Mouse (Mus musculus) liver, postnatal 0 days (tissue): ENCODE data around the gene Mef2c. TPM values are rescaled to one million over a fixed set of nuclear protein-coding genes. Genes with fewer than 3 reads are reported as not detected.

Experiments
- ATAC-seq: fragments of 200-750 bp; cut with Nextera tagmentation; 2 replicates; pipeline ENCODE4 v1.8.0; 2017; ENCODE audit warnings: mild to moderate bottlenecking, moderate library complexity
- DNase-seq: peaks from one replicate; pipeline ENCODE4 v3.0.0-alpha.2; 2016
- H3K27ac ChIP-seq: fragments of 300-500 bp; sonication (generic); 2 replicates; pipeline ENCODE4 v1.5.1; 2014; ENCODE audit warnings: antibody characterized with exemption, moderate library complexity, mild to moderate bottlenecking, low read depth
- H3K27me3 ChIP-seq: fragments of 300-500 bp; sonication (generic); 2 replicates; pipeline ENCODE4 v1.6.1; 2014; ENCODE audit warnings: low read length, control low read depth, mixed read lengths; ENCODE audit not compliant: insufficient read depth
- H3K36me3 ChIP-seq: fragments of 300-500 bp; sonication (generic); replicated peaks from 2 replicates; pipeline ENCODE4 v1.6.1; 2014; ENCODE audit warnings: mild to moderate bottlenecking, control low read depth, low read length, moderate library complexity, mixed read lengths; ENCODE audit not compliant: insufficient read depth
- H3K4me1 ChIP-seq: fragments of 300-500 bp; sonication (generic); 2 replicates; pipeline ENCODE4 v1.6.1; 2014; ENCODE audit warnings: antibody characterized with exemption, mild to moderate bottlenecking, control low read depth; ENCODE audit not compliant: insufficient read depth
- H3K4me2 ChIP-seq: fragments of 300-500 bp; sonication (generic); 2 replicates; pipeline ENCODE4 v1.6.1; 2014; ENCODE audit warnings: low read depth, mild to moderate bottlenecking, low read length, moderate library complexity, mixed read lengths
- H3K4me3 ChIP-seq: fragments of 300-500 bp; sonication (generic); 2 replicates; pipeline ENCODE4 v1.5.1; 2014; ENCODE audit warnings: low read depth, low read length
- H3K9ac ChIP-seq: fragments of 300-500 bp; sonication (generic); replicated peaks from 2 replicates; pipeline ENCODE4 v1.6.1; 2014; ENCODE audit warnings: mild to moderate bottlenecking, moderate library complexity
- H3K9me3 ChIP-seq: fragments of 300-500 bp; sonication (generic); 2 replicates; pipeline ENCODE4 v1.6.1; 2016; ENCODE audit warnings: mild to moderate bottlenecking, control low read depth, low read length, mixed read lengths
- CTCF ChIP-seq: sonication (generic); IDR thresholded peaks from 2 replicates; pipeline ENCODE4 v1.5.1; 2016; ENCODE audit warnings: antibody characterized with exemption, low read depth
- EP300 ChIP-seq: IDR thresholded peaks from 2 replicates; pipeline ENCODE4 v1.6.1; 2016; ENCODE audit warnings: antibody characterized with exemption, low read depth, mild to moderate bottlenecking
- WGBS: fragments of 180-500 bp; shearing (Covaris S2); extraction: QIAGEN DNeasy Blood & Tissue Kit; methylation state at CpG from one replicate; pipeline ENCODE4 v1.1.7; 2014; ENCODE audit not compliant: insufficient replicate concordance; 5-methylcytosine and 5-hydroxymethylcytosine counted together
- polyA plus RNA-seq: library from polyadenylated mRNA; unstranded; fragments of >200 nt; fragmentation: Nextera tagmentation; extraction: Ambion mirVana; gene quantifications from 2 replicates; pipeline ENCODE4 v1.2.1, GENCODE M21; 2015

The Mef2c gene
- polyA plus RNA-seq, 1 experiment from 2014 or later: 14.0 TPM

DNA sequence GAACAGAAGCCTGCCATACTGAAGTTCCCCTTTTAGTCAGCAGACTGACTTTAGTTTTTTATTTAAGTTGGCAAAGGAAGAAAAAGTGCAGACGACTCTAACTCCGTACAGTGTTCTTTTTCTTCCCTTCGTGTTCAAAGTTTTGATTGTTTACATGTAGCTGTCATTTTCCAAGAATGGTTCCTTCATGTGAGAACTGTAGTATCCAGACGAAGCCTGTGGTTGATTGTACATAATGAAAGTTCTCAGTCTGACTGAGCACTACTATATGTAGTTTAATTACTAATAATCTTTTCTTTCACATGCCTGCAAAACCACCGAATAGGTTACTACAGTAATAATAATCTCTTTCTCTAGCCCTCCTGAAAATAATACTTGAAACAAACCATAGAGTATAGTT is 68.6 kb downstream of the Mef2c start:
- ATAC-seq (no peak), DNase-seq (no peak)
- no peaks in the 10 kb centered on the region for H3K27me3 ChIP-seq
- WGBS: 17% methylated on average over 5 of the region's 5 CpGs
- TF ChIP-seq CTCF (no peak), EP300 (no peak)
- peak overlapping the region; percentile 19 for H3K4me3 ChIP-seq
- peak overlapping the region; percentile 58 for H3K4me2 ChIP-seq
- no peaks in the 10 kb centered on the region for H3K36me3 ChIP-seq
- no peaks in the 10 kb centered on the region for H3K9me3 ChIP-seq
- H3K9ac ChIP-seq: peak overlapping the region; percentile 4; the same call in 1 of the 2 replicates
- H3K27ac ChIP-seq: peak overlapping the region; percentile 86
- peaks cover 13% of the 10 kb centered on the region for H3K4me1 ChIP-seq

DNA sequence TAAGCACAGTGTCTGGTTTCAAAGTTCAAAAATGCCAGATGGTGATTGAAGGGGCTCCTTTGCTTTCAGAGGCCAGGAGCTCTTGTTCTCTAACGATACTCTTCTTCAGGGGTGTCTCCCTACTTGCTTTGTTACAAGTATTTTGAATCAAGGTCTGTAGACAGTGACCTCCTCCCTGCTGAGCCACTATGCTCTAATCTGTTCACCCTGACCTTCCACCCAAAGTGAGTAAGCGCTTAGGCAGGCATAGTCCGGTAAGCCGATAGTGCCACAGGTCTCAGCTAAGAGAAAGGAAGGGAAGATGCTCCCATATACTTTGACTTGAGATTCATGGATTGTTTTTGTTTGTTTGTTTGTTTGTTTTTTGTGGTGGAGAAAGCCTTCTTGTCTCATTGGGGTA is 69.5 kb downstream of the Mef2c start:
- H3K4me3 ChIP-seq: no peak overlapping the region
- no peak for ATAC-seq
- H3K9me3 ChIP-seq: no peaks in the 10 kb centered on the region
- H3K27ac ChIP-seq: 0 out of 2 replicates have a peak overlapping the region, but pooled peaks have one; percentile 36
- DNase-seq: no peak
- WGBS: 61% methylated on average over 4 of the region's 4 CpGs
- no peak overlapping the region for H3K9ac ChIP-seq
- no peaks in the 10 kb centered on the region for H3K36me3 ChIP-seq
- peaks cover 13% of the 10 kb centered on the region for H3K4me1 ChIP-seq
- H3K4me2 ChIP-seq: no peak overlapping the region
- H3K27me3 ChIP-seq: no peaks in the 10 kb centered on the region
- TF ChIP-seq EP300: no peak
- no peak for TF ChIP-seq CTCF

DNA sequence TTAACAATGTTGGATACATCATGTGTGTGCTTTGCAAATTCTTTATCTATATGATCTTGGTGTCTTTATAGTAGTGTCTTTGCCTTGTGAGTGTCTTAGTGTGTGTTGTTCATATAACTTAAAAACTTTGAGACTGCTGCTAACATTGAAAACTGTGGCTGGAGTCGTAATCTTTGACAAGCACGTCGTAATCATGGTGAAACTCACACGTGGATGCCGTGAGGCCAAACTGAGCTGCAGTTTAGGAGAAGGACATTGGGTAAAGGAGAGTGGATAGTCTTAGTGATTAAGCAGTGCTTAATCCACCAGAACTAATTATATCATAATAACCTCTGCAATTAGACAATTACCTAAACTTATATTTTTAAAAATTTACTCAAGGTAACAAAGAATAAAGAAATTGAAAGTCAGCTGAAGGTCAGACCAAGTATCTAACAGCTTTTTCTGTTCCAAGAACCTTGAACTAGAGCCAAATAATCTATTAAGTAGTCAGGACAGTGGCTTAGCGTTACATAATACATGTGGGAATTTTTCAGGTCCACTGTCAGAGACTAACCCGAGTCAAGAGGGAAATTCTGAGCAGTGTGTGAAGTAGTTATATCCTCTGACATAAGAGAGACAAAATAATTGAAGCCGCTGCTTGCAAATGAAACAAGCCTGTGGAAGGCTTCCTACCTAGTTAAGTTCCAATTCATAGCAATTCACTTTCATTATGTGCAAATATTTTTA is 70.2 kb downstream of the Mef2c start:
- peak overlapping the region; percentile 37; the same call in 1 of the 2 replicates for H3K27ac ChIP-seq
- no peak overlapping the region for H3K4me3 ChIP-seq
- H3K9me3 ChIP-seq: no peaks in the 10 kb centered on the region
- no peaks in the 10 kb centered on the region for H3K36me3 ChIP-seq
- no peak overlapping the region for H3K9ac ChIP-seq
- DNase-seq (no peak), ATAC-seq (no peak)
- H3K27me3 ChIP-seq: no peaks in the 10 kb centered on the region
- TF ChIP-seq EP300: no peak
- TF ChIP-seq CTCF: no peak
- 33% methylated on average over 8 of the region's 8 CpGs for WGBS
- peak overlapping the region; percentile 49 for H3K4me2 ChIP-seq
- peaks cover 10% of the 10 kb centered on the region for H3K4me1 ChIP-seq

DNA sequence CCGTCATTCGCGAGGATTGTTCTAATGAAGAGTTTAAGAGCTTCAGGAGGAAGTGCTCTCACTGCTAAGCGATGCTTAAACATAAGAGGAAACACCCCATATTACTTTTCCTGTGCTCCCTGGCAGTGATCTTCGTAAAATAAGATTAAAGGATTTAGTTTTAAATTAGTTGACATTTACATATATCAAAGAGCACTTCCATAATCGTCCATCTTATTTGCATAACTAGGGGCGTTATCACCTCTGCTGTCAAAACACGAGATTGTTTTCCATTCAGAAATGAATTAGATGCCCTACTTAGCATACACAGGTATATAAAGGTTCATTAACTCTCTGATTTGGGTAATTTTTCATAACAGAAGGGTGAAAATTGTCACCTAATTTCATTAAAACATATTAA is 71.0 kb downstream of the Mef2c start:
- Histone ChIP-seq H3K27me3 (no peaks in the 10 kb centered on the region), H3K4me1 (peaks cover 10% of the 10 kb centered on the region), H3K9me3 (no peaks in the 10 kb centered on the region), H3K4me3 (no peak overlapping the region), H3K4me2 (peak overlapping the region; percentile 51), H3K36me3 (no peaks in the 10 kb centered on the region), H3K27ac (no peak overlapping the region), H3K9ac (no peak overlapping the region)
- WGBS: 33% methylated on average over 8 of the region's 8 CpGs
- TF ChIP-seq EP300 (no peak), CTCF (no peak)
- DNase-seq: no peak
- ATAC-seq: no peak

DNA sequence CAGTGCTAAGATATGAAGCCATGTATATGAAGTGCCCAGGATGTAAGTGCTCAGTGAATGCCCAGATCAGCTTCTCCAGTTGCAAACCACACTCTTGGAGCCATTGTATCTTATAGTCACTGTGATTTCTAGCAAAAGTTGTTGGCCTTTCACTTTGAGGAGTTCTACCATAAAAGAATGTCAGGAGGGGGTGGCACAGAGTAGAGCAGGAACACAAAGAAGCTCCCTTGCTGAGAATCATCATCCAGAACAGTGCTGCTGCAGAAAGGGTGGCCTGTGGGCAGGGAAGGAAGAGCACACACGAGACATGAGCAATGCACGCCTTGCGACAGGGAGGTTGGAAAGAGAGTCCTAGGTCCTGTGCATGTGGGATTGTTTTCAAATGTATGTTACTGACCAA is 75.6 kb downstream of the Mef2c start:
- H3K27ac ChIP-seq: no peak overlapping the region
- peaks cover 3% of the 10 kb centered on the region; the same call in 1 of the 2 replicates for H3K4me1 ChIP-seq
- H3K4me2 ChIP-seq: no peak overlapping the region
- DNase-seq (no peak), ATAC-seq (no peak)
- H3K27me3 ChIP-seq: no peaks in the 10 kb centered on the region
- H3K36me3 ChIP-seq: no peaks in the 10 kb centered on the region
- H3K4me3 ChIP-seq: no peak overlapping the region
- H3K9ac ChIP-seq: no peak overlapping the region
- 82% methylated on average over 3 of the region's 3 CpGs for WGBS
- TF ChIP-seq EP300 (no peak), CTCF (no peak)
- no peaks in the 10 kb centered on the region for H3K9me3 ChIP-seq

DNA sequence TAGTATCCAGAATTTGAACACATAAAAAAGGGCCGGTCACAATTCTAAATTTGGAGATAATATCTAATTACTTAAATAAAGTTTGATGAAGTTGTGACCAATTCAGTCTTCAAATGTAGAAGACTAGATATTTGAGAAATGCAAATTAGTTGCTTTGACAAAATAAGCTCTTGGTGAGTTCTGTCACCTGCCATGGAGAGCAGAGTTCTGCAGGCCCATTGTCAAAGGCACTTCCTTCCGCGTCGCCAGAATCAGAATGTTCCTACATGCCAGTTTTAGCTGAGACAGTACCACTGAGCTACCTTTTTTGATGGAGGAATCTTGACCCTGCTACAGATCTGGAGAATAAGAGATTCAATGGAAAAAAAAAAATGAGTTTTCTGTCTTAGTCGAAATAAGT is 77.0 kb downstream of the Mef2c start:
- Histone ChIP-seq H3K27ac (no peak overlapping the region), H3K4me2 (no peak overlapping the region), H3K27me3 (no peaks in the 10 kb centered on the region), H3K4me1 (peaks cover 3% of the 10 kb centered on the region; the same call in 1 of the 2 replicates), H3K36me3 (no peaks in the 10 kb centered on the region), H3K9me3 (no peaks in the 10 kb centered on the region), H3K9ac (no peak overlapping the region), H3K4me3 (no peak overlapping the region)
- no peak for DNase-seq
- no peak for ATAC-seq
- 74% methylated on average over 5 of the region's 5 CpGs for WGBS
- no peak for TF ChIP-seq CTCF
- TF ChIP-seq EP300: no peak
